Mouse (Mus musculus): ENCODE data around the gene Wwox.

Gene Wwox

GRCm38 (mm10) chr8:115397981-115398380 lies 958.5 kb downstream of the Wwox start:
- DNase-seq = no peak

GRCm38 (mm10) chr8:115400013-115400720 lies 960.7 kb downstream of the Wwox start:
- DNase-seq = no peak
